Mouse (Mus musculus) kidney, postnatal 25 days (tissue): ENCODE data around the gene Serpinb6a.

ENCODE experiments used
- DNase-seq, 2 experiments: peaks; one replicate each; pipeline ENCODE4 v3.0.0; 2021; ENCODE audit warnings: mixed read lengths in 2 of 2

The Serpinb6a gene

GRCm38 (mm10) chr13:34002058-34003006, at the start of gene Serpinb6a, which contains the start of gene Ripk1:
Serpinb6a (minus strand) TSS chr13:34002794.
Ripk1 (plus strand) TSS chr13:34002363.
- peak; percentile 93 to 96 for DNase-seq

- DNase-seq, result peak in 1 of 2 experiments; percentile 26
Observed at GRCm38 (mm10) chr13:34051692-34052091, 49.1 kb upstream of the Serpinb6a start.

DNA sequence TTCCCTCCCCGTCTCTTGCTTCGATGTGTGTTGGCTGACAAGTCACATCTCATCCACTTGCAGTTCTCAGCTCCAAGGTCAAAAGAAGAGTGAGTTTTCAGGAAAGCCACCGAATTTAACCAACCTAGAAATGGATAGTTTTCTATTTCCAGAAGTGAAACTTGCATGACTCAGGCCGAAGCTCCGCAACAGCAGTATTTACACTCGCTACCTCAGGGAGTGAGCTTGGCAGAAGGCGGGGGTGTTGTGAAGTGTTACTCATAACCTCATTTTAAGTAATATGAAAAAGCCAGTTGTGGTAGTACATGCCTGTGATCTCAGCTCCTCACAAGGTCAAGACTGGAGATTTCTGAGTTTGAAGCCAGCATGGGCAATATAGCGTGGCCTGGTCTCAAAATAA, 47.9 kb upstream of the Serpinb6a start:
- peak in 1 of 2 experiments; percentile 26 for DNase-seq

- DNase-seq, result no peak
Observed at GRCm38 (mm10) chr13:34047526-34047925, 44.9 kb upstream of the Serpinb6a start.

- peak; percentile 93 to 94 for DNase-seq
Observed at GRCm38 (mm10) chr13:34046421-34047012, 43.9 kb upstream of the Serpinb6a start.

GRCm38 (mm10) chr13:34045511-34046249, 43.1 kb upstream of the Serpinb6a start:
- peak; percentile 69 to 82 for DNase-seq

DNA sequence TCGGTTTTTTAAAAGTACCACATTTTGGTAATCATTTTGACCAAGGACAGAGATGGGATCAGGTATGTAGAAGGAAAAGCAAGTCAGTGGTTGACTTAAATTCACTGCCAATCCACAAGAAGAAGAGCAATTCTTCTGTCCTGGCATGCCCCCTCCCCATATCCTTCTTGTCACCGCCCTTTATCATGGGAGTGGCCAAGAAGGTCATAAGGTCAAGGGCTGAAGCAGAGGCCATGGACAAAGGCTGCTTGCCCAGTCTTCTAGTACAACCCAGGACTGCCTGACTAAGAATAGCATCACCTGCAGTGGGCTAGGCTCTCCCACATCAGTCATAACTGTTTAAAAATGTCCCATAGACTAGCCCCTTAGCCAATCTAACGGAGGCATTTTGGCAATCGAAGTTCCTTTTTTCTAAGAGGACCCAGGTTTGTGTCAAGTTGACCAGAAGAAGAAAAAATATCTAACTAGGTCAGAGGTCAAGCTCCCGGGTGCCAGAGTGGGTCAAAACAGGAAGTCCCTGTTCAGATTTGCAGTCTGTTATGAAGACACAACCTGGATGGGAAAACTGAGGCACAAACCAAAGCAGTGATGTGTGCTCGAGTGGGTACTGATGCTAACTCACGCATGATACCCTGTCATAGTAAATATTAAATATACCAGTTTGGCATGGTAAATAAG, 41.3 kb upstream of the Serpinb6a start:
- DNase-seq, result no peak

DNA sequence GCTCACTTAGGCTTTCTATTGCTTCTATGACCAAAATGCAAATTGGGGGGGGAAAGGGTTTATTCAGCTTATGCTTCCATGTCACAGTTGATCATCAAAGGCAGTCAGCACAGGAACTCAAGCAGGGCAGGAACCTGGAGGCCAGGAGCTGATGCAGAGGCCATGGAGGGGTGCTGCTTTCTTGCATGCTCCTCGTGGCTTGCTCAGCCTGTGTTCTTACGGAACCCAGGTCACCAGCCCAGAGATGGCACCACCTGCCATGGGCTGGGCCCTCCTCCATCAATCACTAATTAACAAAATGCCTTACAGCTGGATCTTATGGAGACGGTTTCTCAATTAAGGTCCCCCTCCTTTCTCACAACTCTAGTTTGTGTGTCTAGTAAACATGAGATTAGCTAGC, 37.5 kb upstream of the Serpinb6a start:
- peak in 1 of 2 experiments; percentile 64 for DNase-seq

- peak; percentile 63 to 83 for DNase-seq
Observed at GRCm38 (mm10) chr13:34038901-34039341, 36.3 kb upstream of the Serpinb6a start.

DNA sequence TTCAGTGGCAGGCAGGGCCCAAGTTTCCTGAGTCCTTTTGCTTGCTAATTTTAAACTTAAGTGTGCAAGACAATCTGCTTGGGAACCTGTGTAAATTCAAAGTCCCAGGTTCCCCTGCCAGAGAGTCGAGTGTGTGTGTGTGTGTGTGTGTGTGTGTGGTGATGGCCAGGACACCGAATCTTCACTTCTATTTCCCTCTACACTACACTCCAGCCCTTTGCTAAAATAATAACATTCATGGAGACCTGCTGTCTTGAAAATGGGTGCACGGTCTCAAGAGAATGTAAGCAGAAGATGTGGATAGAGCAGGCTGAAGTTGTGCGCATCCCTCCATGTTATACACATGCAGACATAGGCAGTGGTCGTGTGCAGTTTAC, 35.5 kb upstream of the Serpinb6a start:
- no peak for DNase-seq

GRCm38 (mm10) chr13:34037172-34038055, 34.8 kb upstream of the Serpinb6a start, which contains the start of gene Bphl:
Bphl (plus strand) TSS chr13:34037597.
- peak; percentile 98 for DNase-seq

DNA sequence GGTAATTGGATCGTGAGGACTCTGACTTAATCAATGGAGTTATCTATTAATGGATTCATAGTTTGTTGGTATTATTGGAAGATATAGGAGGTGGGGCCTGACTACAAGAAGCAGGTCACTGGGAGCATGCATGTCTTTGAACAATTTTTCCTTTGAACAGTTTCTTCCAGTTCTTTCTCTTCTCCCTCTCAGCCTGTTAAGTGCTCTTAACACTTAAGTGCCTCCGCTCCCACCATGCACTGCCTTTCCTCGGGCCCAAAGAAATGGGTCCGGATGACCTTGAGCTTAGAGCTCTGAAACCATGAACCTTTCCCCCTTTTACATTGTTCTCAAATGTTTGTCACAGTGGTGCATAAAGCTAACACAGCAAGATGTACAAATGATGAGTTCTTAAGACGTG, 34.1 kb upstream of the Serpinb6a start:
- DNase-seq, result no peak

DNA sequence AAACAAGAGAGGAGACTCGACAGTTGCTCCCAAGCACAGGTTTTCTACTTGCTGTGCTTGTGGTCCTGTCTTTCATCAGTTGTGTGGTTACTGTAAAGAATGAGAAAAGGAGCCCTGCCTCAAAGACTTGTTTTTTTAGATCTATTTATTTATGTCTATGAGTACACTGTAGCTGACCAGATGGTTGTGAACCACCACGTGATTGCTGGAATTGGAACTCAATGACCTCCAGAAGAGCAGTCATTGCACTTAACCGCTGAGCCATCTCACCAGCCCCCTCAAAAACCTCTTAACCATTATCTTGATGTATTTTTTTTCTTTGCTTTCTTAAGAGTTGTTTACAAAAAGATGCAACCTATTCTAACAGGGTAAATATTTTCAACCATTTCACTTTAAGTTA, 32.8 kb upstream of the Serpinb6a start:
- no peak for DNase-seq

DNA sequence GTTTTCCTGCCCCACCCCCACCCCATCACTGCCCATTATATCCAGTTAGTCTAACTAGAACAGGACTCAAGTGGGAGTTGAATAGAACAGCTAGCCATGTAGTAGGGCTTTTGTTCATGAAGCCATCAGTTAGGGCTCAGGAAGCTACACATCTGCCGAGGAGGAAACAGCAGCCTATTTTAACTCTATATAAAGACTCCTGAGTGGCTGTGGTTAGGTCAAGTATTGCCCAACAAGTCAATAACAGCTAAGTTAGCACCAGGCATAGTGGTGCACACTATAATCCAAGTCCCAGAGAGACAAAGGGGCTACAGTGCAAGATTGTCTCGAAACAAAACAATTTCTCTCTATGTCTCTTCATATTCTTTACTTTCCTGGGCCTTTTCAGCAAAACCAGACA, 29.4 kb upstream of the Serpinb6a start:
- DNase-seq, result no peak

DNA sequence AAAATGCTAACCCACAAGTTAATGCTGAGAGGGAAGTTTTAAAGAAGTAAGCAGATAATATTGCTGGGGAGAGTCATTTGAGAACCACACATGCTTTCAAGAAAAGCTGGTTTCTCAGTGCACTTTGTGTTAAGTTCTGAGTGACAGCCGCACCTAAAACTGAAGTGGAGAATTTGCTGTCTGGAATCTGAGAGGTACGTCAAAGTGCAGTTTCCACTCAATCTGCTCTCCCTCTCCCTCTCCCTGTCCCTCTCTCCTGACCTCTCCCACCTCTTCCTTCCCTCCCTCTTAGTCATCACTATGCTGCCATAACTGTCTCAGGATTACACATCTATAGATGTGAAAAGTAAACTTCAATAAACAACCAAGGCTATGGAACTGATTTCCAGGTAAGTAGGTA, 19.4 kb upstream of the Serpinb6a start:
- no peak for DNase-seq

- DNase-seq, result no peak
Observed at GRCm38 (mm10) chr13:34018521-34018920, 15.9 kb upstream of the Serpinb6a start.

- DNase-seq, result no peak
Observed at GRCm38 (mm10) chr13:34016927-34017569, 14.5 kb upstream of the Serpinb6a start.

DNA sequence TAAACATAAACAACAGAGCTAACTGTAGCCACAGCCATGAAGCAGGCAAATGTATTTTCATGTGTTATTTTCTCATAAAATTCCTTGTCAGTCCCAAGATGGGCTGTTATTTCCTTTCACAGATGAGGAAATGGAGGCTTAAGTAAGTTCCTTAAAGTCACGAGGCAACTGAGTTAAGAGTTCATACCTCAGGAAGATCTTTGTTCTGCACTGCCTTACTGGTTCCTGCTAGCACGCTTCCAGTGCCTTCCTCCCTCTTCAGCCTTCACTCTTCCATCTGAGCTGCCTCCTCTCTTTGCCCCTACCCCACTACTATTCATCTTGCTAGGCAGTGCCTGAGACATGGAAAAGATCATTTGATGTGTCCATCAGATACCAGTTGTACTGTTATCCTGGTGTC, 4.6 kb upstream of the Serpinb6a start:
- DNase-seq, result no peak

- no peak for DNase-seq
Observed at GRCm38 (mm10) chr13:34003058-34003457, 464 bp upstream of the Serpinb6a start.

DNA sequence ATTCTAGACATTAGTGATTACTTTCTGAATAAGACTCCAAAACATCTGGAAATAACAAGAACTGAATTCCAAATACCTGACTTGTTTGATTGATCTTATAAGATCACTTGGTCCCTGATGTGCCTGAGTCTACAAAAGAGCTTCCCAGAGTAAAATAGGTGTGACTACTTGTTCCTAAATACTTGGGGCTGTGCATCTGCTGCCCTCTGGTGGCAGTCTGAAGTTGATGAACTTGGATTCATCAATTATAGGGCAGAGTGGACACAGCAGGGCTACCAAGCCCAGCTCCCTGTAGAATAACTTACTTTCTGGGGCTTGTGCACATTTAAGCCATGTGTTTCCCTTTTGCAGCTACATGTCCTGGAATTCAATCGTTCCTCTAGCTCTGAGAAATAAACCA, 7.4 kb downstream of the Serpinb6a start:
- peak; percentile 78 to 85 for DNase-seq

- DNase-seq, result no peak
Observed at GRCm38 (mm10) chr13:33989625-33990024, 13.0 kb downstream of the Serpinb6a start.
